Mouse (Mus musculus): Measurements from ENCODE around the gene Krtap4-7. TPM values are rescaled to one million over a fixed set of nuclear protein-coding genes. Genes with fewer than 3 reads are reported as not detected.
"Not testable (repeated sequence)": the region's sequence is repeated elsewhere in the genome, so short reads cannot be mapped to it uniquely, and the experiment has no call there.

Gene Krtap4-7
- not detected for polyA plus RNA-seq (2017; shearing (Covaris generic))

GRCm38 (mm10) chr11:99643635-99644139 is at the start of gene Krtap4-7:
Gene Krtap4-7 (minus strand): TSS chr11:99644089.
- not testable (repeated sequence) for ATAC-seq

GRCm38 (mm10) chr11:99690463-99690862 is 46.6 kb upstream of the Krtap4-7 start, which contains the start of gene Gm14190:
Gene Gm14190 (minus strand): TSS chr11:99690740.
- ATAC-seq, result no peak

GRCm38 (mm10) chr11:99685235-99685634 is 41.3 kb upstream of the Krtap4-7 start:
- ATAC-seq, result not testable (repeated sequence)

- no peak for ATAC-seq
Observed at GRCm38 (mm10) chr11:99683481-99683880, 39.6 kb upstream of the Krtap4-7 start.

GRCm38 (mm10) chr11:99665860-99666259 is 22.0 kb upstream of the Krtap4-7 start, which contains the start of gene Krtap4-6:
Gene Krtap4-6 (minus strand): TSS chr11:99665960.
- no peak for ATAC-seq

- ATAC-seq, result no peak
Observed at GRCm38 (mm10) chr11:99662802-99663201, 18.9 kb upstream of the Krtap4-7 start.

- ATAC-seq, result no peak
Observed at GRCm38 (mm10) chr11:99659256-99659655, 15.4 kb upstream of the Krtap4-7 start.

- ATAC-seq, result not testable (repeated sequence)
Observed at GRCm38 (mm10) chr11:99658467-99659010, 14.7 kb upstream of the Krtap4-7 start, which contains the start of gene Gm11563. Gene Gm11563 (minus strand): TSS chr11:99658960.

- no peak for ATAC-seq
Observed at GRCm38 (mm10) chr11:99657051-99657450, 13.2 kb upstream of the Krtap4-7 start.

- ATAC-seq, result no peak
Observed at GRCm38 (mm10) chr11:99650136-99650535, 6.2 kb upstream of the Krtap4-7 start, which contains the start of gene Gm11555. Gene Gm11555 (minus strand): TSS chr11:99650236.

GRCm38 (mm10) chr11:99646444-99646843 is 2.6 kb upstream of the Krtap4-7 start:
- ATAC-seq, result no peak

GRCm38 (mm10) chr11:99644351-99644750 is 462 bp upstream of the Krtap4-7 start:
- ATAC-seq, result no peak

- no peak for ATAC-seq
Observed at GRCm38 (mm10) chr11:99640926-99641325, 3.0 kb downstream of the Krtap4-7 start.

- no peak for ATAC-seq
Observed at GRCm38 (mm10) chr11:99637086-99637485, 6.8 kb downstream of the Krtap4-7 start.

- ATAC-seq, result no peak
Observed at GRCm38 (mm10) chr11:99634653-99635134, 9.2 kb downstream of the Krtap4-7 start, which contains the start of gene Krtap4-2. Gene Krtap4-2 (minus strand): TSS chr11:99635084.

GRCm38 (mm10) chr11:99633293-99633692 is 10.6 kb downstream of the Krtap4-7 start:
- ATAC-seq, result no peak

GRCm38 (mm10) chr11:99630890-99631289 is 13.0 kb downstream of the Krtap4-7 start:
- no peak for ATAC-seq

- no peak for ATAC-seq
Observed at GRCm38 (mm10) chr11:99628138-99628537, 15.8 kb downstream of the Krtap4-7 start, which contains the start of gene Krtap4-1. Gene Krtap4-1 (minus strand): TSS chr11:99628238.

- ATAC-seq, result no peak
Observed at GRCm38 (mm10) chr11:99620335-99620734, 23.6 kb downstream of the Krtap4-7 start, which contains the start of gene Gm11562. Gene Gm11562 (minus strand): TSS chr11:99620435.

GRCm38 (mm10) chr11:99614796-99615363 is 29.0 kb downstream of the Krtap4-7 start, which contains the start of gene Krtap2-4:
Gene Krtap2-4 (minus strand): TSS chr11:99614846.
- no peak for ATAC-seq

GRCm38 (mm10) chr11:99610089-99610488 is 33.8 kb downstream of the Krtap4-7 start, which contains the start of gene Gm11937:
Gene Gm11937 (minus strand): TSS chr11:99610189.
- not testable (repeated sequence) for ATAC-seq

- no peak for ATAC-seq
Observed at GRCm38 (mm10) chr11:99609126-99609525, 34.8 kb downstream of the Krtap4-7 start.

- ATAC-seq, result not testable (repeated sequence)
Observed at GRCm38 (mm10) chr11:99603208-99603607, 40.7 kb downstream of the Krtap4-7 start, which contains the start of gene Gm11938. Gene Gm11938 (minus strand): TSS chr11:99603308.

Measured in activated CD4-positive, CD25-positive, alpha-beta regulatory T cell, adult 4 months (primary cell).